18 mouse cellular contexts compared by ENCODE assay signal in the genomic region with DNA sequence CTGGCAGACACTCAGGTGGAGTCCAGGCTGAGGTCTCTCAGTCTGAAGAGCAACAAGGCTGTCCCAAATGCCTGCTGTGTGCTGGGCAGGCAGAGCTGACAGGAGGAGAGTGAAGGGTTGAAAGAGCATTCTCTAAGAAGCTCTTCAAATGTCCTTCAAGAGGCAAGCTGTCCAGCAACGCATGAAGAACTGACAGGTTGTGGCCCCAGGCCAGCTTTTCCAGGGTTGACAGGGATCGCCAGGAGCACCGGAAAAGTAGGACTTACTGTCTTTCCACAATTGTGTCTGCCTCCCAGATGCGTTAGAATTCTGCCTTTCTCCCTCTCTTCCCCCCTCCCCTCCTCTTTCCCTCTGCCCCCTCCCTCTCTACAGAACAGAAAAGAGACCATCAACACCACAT.
"Had no signal": no experiment of that assay in that cellular context is flagged by ENCODE, and none has a peak within 500 bp of the region (broad histone marks: within the 10 kb centered on the region; RNA-seq: fewer than 3 reads in every experiment).

No protein-coding gene starts in this region.

- H3K4me1 ChIP-seq: lung, embryonic 15.5 days; megakaryocyte, embryonic 14.5 days; midbrain, embryonic 15.5 days; neural tube, embryonic 12.5 days; stomach, embryonic 15.5 days had no signal

- ATAC-seq: liver, postnatal 0 days; lung, postnatal 0 days; midbrain, embryonic 13.5 days; midbrain, embryonic 15.5 days had no signal

- H3K4me2 ChIP-seq: lung, embryonic 15.5 days; midbrain, embryonic 11.5 days; midbrain, embryonic 13.5 days; midbrain, embryonic 15.5 days; neural tube, embryonic 12.5 days; stomach, embryonic 15.5 days had no signal

- H3K9me3 ChIP-seq: lung, embryonic 15.5 days; midbrain, embryonic 13.5 days; midbrain, embryonic 15.5 days; neural tube, embryonic 12.5 days; stomach, embryonic 15.5 days had no signal

- DNase-seq: liver, postnatal 0 days; lung, adult 2 months; lung, postnatal 14 days; lung, postnatal 36 days; right cerebral cortex, postnatal 14 days; thymus, adult 2 months; thymus, postnatal 25 days; thymus, postnatal 4 days had no signal

- H3K27me3 ChIP-seq: lung, embryonic 15.5 days; midbrain, embryonic 13.5 days; midbrain, embryonic 15.5 days; neural tube, embryonic 12.5 days; stomach, embryonic 15.5 days had no signal

- H3K4me3 ChIP-seq: lung, embryonic 15.5 days; megakaryocyte, embryonic 14.5 days; midbrain, embryonic 13.5 days; midbrain, embryonic 15.5 days; neural tube, embryonic 12.5 days; stomach, embryonic 15.5 days had no signal

- H3K36me3 ChIP-seq: lung, embryonic 15.5 days; midbrain, embryonic 13.5 days; midbrain, embryonic 15.5 days; neural tube, embryonic 12.5 days; stomach, embryonic 15.5 days had no signal

- H3K9ac ChIP-seq: liver, postnatal 0 days; lung, embryonic 15.5 days; midbrain, embryonic 13.5 days; midbrain, embryonic 15.5 days; neural tube, embryonic 12.5 days; stomach, embryonic 15.5 days had no signal

- H3K27ac ChIP-seq: lung, embryonic 15.5 days; macrophage; midbrain, embryonic 13.5 days; midbrain, embryonic 15.5 days; neural tube, embryonic 12.5 days; stomach, embryonic 15.5 days; stomach, postnatal 0 days had no signal
